Mouse (Mus musculus) neutrophil, adult 59 days (primary cell): ENCODE data around the gene Olfr1174-ps. TPM values are rescaled to one million over a fixed set of nuclear protein-coding genes. Genes with fewer than 3 reads are reported as not detected.

Source experiments
- total RNA-seq, 2 experiments: library from RNA; stranded (reverse); gene quantifications; 1 replicate in 1 of 2; 2 replicates in 1 of 2; pipeline ENCODE4 v1.2.4; 2023

Gene Olfr1174-ps
- total RNA-seq = not detected

DNA sequence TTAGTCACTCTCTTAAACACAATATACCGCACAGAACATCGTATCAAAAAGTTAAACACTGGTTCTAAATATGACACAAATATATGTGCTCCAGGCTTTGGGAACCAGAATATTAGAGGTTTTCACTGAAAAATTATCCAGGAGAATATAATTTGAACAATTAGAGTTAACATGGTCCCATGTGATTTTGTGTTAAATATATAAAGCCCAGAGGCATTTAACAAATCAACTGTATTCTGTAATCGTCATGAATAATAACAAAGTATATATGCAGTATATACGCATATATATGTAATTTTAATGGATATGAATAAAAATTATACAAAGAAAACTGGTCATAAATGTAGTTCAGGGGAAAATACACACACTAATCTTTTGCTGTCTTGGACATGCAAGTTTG lies at the start of gene Olfr1174-ps:
Olfr1174-ps (minus strand) TSS at position 101 of the 400 bp plus-strand sequence.

DNA sequence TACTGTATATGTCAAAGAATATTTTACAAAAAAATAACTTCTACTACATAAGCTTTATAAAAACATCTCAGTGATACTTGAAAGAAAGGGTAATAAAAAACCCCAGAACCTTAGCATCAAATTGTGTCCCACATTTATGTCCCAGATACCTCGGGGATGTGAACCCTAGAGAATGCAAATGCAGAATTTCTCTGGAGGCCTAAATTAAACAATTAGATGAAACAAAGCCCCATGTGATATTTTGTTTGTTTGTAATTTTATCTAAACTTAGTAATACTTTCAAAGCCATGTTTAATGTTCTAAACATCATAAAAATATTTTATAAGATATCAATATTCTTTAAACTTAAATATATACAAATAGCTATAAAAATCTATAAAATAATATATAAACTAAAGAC lies 31.5 kb upstream of the Olfr1174-ps start, which contains the start of gene Olfr1177-ps:
Olfr1177-ps (minus strand) TSS at position 101 of the 400 bp plus-strand sequence.

DNA sequence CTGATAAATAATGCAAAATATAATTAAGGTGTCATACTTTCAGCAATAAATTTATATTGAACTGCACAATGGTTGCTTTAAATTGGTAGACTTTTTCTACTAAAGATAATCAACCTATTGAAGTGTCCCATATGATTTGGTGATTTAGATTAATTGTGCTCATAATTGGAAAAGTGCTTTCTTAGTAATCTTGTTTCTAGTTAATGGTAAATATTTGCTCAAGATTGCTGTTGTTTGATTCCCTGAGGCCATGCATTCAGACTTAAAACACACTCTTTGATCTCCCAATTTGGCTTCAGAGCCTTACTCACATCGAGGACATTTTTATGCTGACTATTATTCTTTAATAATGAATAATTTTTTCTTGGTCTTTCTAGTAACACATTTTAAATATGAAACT lies 21.5 kb upstream of the Olfr1174-ps start, which contains the start of gene Olfr1176:
Olfr1176 (plus strand) TSS at position 301 of the 400 bp plus-strand sequence.

DNA sequence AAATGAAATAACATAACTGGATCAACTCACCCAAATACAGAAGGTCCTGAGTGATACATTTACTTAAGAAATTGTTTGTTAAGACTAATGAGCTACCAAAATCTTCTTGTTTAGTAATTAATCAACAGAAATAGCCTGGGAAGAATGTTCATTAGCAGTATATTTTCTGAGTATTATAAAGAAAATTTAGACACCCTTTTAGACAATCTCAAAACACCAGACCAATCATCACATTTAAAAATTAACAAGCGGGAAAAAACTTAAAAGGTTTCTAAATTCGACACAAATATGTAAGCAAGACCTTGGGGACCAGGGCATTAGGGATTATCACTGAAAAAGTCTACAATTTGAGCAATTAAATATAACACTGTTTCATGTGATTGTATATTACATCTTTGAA lies 12.2 kb upstream of the Olfr1174-ps start, which contains the start of gene Olfr1175-ps:
Olfr1175-ps (minus strand) TSS at position 101 of the 400 bp plus-strand sequence.

DNA sequence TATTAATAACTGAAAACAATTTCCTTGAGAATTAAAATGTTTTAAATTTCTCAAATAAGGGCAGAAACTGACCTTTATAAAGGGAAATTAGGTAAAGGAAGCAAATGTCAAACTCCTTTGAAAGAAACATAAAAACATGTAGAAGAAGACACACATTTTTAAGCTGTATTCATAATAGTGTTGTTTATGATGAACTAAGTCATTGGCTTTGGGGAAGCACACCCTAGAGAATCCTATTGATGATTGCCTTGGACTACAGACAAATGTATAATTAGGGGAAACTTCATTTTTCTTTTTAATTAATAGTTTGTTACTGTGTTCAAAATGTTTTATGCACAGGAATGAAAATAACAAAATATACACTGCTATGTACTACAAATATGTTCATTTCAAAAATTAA lies 35.2 kb downstream of the Olfr1174-ps start, which contains the start of gene Olfr1173:
Olfr1173 (minus strand) TSS at position 101 of the 400 bp plus-strand sequence.

Other genes starting within 250 kb of the Olfr1174-ps start
- not detected for gene Olfr1163, start 243.3 kb downstream of the Olfr1174-ps start, total RNA-seq
- not detected for gene Olfr1164, start 221.2 kb downstream of the Olfr1174-ps start, total RNA-seq
- not detected for gene Olfr1166, start 186.9 kb downstream of the Olfr1174-ps start, total RNA-seq
- not detected for gene Olfr1167, start 159.9 kb downstream of the Olfr1174-ps start, total RNA-seq
- gene Olfr1168, start 133.3 kb downstream of the Olfr1174-ps start, total RNA-seq = not detected
- gene Olfr1170, start 86.8 kb downstream of the Olfr1174-ps start, total RNA-seq = not detected
- not detected for gene Olfr1173, start 35.3 kb downstream of the Olfr1174-ps start, total RNA-seq
- gene Olfr1175-ps, start 12.1 kb upstream of the Olfr1174-ps start, total RNA-seq = not detected
- gene Olfr1176, start 21.6 kb upstream of the Olfr1174-ps start, total RNA-seq = not detected
- gene Olfr1177-ps, start 31.4 kb upstream of the Olfr1174-ps start, total RNA-seq = not detected
- not detected for gene Olfr1178, start 71.9 kb upstream of the Olfr1174-ps start, total RNA-seq
- gene Olfr1179, start 91.3 kb upstream of the Olfr1174-ps start, total RNA-seq = not detected
- not detected for gene Olfr1180, start 104.0 kb upstream of the Olfr1174-ps start, total RNA-seq
- not detected for gene Olfr1181, start 111.0 kb upstream of the Olfr1174-ps start, total RNA-seq
- not detected for gene Gm13757, start 134.0 kb upstream of the Olfr1174-ps start, total RNA-seq
- not detected for gene Olfr1183, start 139.7 kb upstream of the Olfr1174-ps start, total RNA-seq
- not detected for gene Olfr1184, start 168.5 kb upstream of the Olfr1174-ps start, total RNA-seq
- not detected for gene Olfr1185-ps1, start 178.2 kb upstream of the Olfr1174-ps start, total RNA-seq
- gene Olfr1186, start 203.4 kb upstream of the Olfr1174-ps start, total RNA-seq = not detected
- gene Olfr1188, start 241.8 kb upstream of the Olfr1174-ps start, total RNA-seq = not detected